Mouse (Mus musculus) liver, embryonic 15.5 days (tissue): ENCODE data around the gene Lhfpl2. TPM values are rescaled to one million over a fixed set of nuclear protein-coding genes. Genes with fewer than 3 reads are reported as not detected.

Source experiments
- ATAC-seq: fragments of 200-750 bp; cut with Nextera tagmentation; 2 replicates; pipeline ENCODE4 v1.8.0; 2017; ENCODE audit warnings: moderate number of reproducible peaks, mild to moderate bottlenecking, moderate library complexity; ENCODE audit not compliant: insufficient read depth
- H3K27ac ChIP-seq: fragments of 300-500 bp; sonication (generic); replicated peaks from 2 replicates; pipeline ENCODE4 v1.5.1; 2015; ENCODE audit warnings: mild to moderate bottlenecking, inconsistent platforms
- H3K27me3 ChIP-seq: fragments of 300-500 bp; sonication (generic); 2 replicates; pipeline ENCODE4 v1.6.1; 2015; ENCODE audit warnings: mild to moderate bottlenecking, inconsistent platforms
- H3K36me3 ChIP-seq: fragments of 300-500 bp; sonication (generic); replicated peaks from 2 replicates; pipeline ENCODE4 v1.6.1; 2015; ENCODE audit warnings: moderate library complexity, mild to moderate bottlenecking, inconsistent platforms
- H3K4me1 ChIP-seq: fragments of 300-500 bp; sonication (generic); replicated peaks from 2 replicates; pipeline ENCODE4 v1.6.1; 2015; ENCODE audit warnings: inconsistent platforms
- H3K4me2 ChIP-seq: fragments of 300-500 bp; sonication (generic); 2 replicates; pipeline ENCODE4 v1.6.1; 2015; ENCODE audit warnings: moderate library complexity, mild to moderate bottlenecking, inconsistent platforms
- H3K4me3 ChIP-seq: fragments of 300-500 bp; sonication (generic); replicated peaks from 2 replicates; pipeline ENCODE4 v1.5.1; 2015; ENCODE audit warnings: mild to moderate bottlenecking, inconsistent platforms
- H3K9ac ChIP-seq: fragments of 300-500 bp; sonication (generic); 2 replicates; pipeline ENCODE4 v1.6.1; 2015; ENCODE audit warnings: moderate library complexity, mild to moderate bottlenecking, inconsistent platforms
- H3K9me3 ChIP-seq: fragments of 300-500 bp; sonication (generic); replicated peaks from 2 replicates; pipeline ENCODE4 v1.6.1; 2016; ENCODE audit warnings: inconsistent platforms
- WGBS: fragments of 180-500 bp; shearing (Covaris S2); methylation state at CpG from one replicate; pipeline ENCODE4 v1.1.7; 2015; ENCODE audit warnings: mixed read lengths; ENCODE audit not compliant: insufficient replicate concordance; 5-methylcytosine and 5-hydroxymethylcytosine counted together
- polyA plus RNA-seq: library from polyadenylated mRNA; unstranded; fragments of >200 nt; fragmentation: Nextera tagmentation; extraction: Ambion mirVana; gene quantifications from 2 replicates; pipeline ENCODE4 v1.2.1, GENCODE M21; 2015

Gene Lhfpl2
- polyA plus RNA-seq, 1 experiment from 2014 or later, result 3.8 TPM

GRCm38 (mm10) chr13:94182026-94182425 is 124.4 kb downstream of the Lhfpl2 start:
- ATAC-seq, result no peak
- no peak overlapping the region for H3K4me2 ChIP-seq
- no peak overlapping the region for H3K9ac ChIP-seq
- no peak overlapping the region for H3K4me3 ChIP-seq
- 70% methylated on average over 5 of the region's 5 CpGs for WGBS
- peaks cover 10% of the 10 kb centered on the region for H3K4me1 ChIP-seq
- H3K27ac ChIP-seq, result no peak overlapping the region
- H3K27me3 ChIP-seq, result no peaks in the 10 kb centered on the region
- no peaks in the 10 kb centered on the region for H3K36me3 ChIP-seq
- H3K9me3 ChIP-seq, result no peaks in the 10 kb centered on the region

GRCm38 (mm10) chr13:94183372-94184021 is 125.9 kb downstream of the Lhfpl2 start:
- H3K9me3 ChIP-seq, result no peaks in the 10 kb centered on the region
- WGBS, result 50% methylated on average over 8 of the region's 8 CpGs
- no peaks in the 10 kb centered on the region for H3K27me3 ChIP-seq
- no peak overlapping the region for H3K27ac ChIP-seq
- no peak overlapping the region for H3K9ac ChIP-seq
- H3K4me1 ChIP-seq, result 0 out of 2 replicates have a peak, but pooled peaks cover 8% of the 10 kb centered on the region
- no peak overlapping the region for H3K4me2 ChIP-seq
- no peak for ATAC-seq
- H3K36me3 ChIP-seq, result no peaks in the 10 kb centered on the region
- H3K4me3 ChIP-seq, result no peak overlapping the region

- Histone ChIP-seq H3K9me3 (no peaks in the 10 kb centered on the region), H3K36me3 (no peaks in the 10 kb centered on the region), H3K4me1 (0 out of 2 replicates have a peak, but pooled peaks cover 8% of the 10 kb centered on the region), H3K4me3 (no peak overlapping the region), H3K9ac (no peak overlapping the region), H3K4me2 (no peak overlapping the region), H3K27me3 (no peaks in the 10 kb centered on the region), H3K27ac (no peak overlapping the region)
- WGBS, result 67% methylated on average over 10 of the region's 10 CpGs
- ATAC-seq, result no peak
Measured at GRCm38 (mm10) chr13:94184726-94185456, 127.3 kb downstream of the Lhfpl2 start.

GRCm38 (mm10) chr13:94185631-94186030 is 128.0 kb downstream of the Lhfpl2 start:
- H3K36me3 ChIP-seq, result no peaks in the 10 kb centered on the region
- H3K4me2 ChIP-seq, result no peak overlapping the region
- no peak for ATAC-seq
- 0 out of 2 replicates have a peak, but pooled peaks cover 6% of the 10 kb centered on the region for H3K4me1 ChIP-seq
- 77% methylated on average over 5 of the region's 6 CpGs for WGBS
- H3K9ac ChIP-seq, result no peak overlapping the region
- H3K27ac ChIP-seq, result no peak overlapping the region
- H3K27me3 ChIP-seq, result no peaks in the 10 kb centered on the region
- no peak overlapping the region for H3K4me3 ChIP-seq
- no peaks in the 10 kb centered on the region for H3K9me3 ChIP-seq

GRCm38 (mm10) chr13:94188200-94189086 is 130.8 kb downstream of the Lhfpl2 start:
- no peak for ATAC-seq
- Histone ChIP-seq H3K4me2 (no peak overlapping the region), H3K4me3 (no peak overlapping the region), H3K27me3 (no peaks in the 10 kb centered on the region), H3K9me3 (no peaks in the 10 kb centered on the region), H3K9ac (no peak overlapping the region), H3K36me3 (no peaks in the 10 kb centered on the region), H3K4me1 (no peaks in the 10 kb centered on the region), H3K27ac (no peak overlapping the region)
- 60% methylated on average over 10 of the region's 10 CpGs for WGBS

GRCm38 (mm10) chr13:94190386-94190785 is 132.8 kb downstream of the Lhfpl2 start:
- WGBS, result 69% methylated on average over 1 of the region's 1 CpGs
- Histone ChIP-seq H3K27me3 (no peaks in the 10 kb centered on the region), H3K9me3 (no peaks in the 10 kb centered on the region), H3K36me3 (no peaks in the 10 kb centered on the region), H3K4me3 (no peak overlapping the region), H3K4me1 (no peaks in the 10 kb centered on the region), H3K9ac (no peak overlapping the region), H3K27ac (no peak overlapping the region), H3K4me2 (no peak overlapping the region)
- no peak for ATAC-seq

GRCm38 (mm10) chr13:94193227-94193626 is 135.6 kb downstream of the Lhfpl2 start:
- H3K9me3 ChIP-seq, result no peaks in the 10 kb centered on the region
- no peak for ATAC-seq
- H3K27ac ChIP-seq, result no peak overlapping the region
- no peaks in the 10 kb centered on the region for H3K4me1 ChIP-seq
- no peak overlapping the region for H3K9ac ChIP-seq
- WGBS, result 78% methylated on average over 4 of the region's 4 CpGs
- H3K4me3 ChIP-seq, result no peak overlapping the region
- no peaks in the 10 kb centered on the region for H3K27me3 ChIP-seq
- H3K4me2 ChIP-seq, result no peak overlapping the region
- no peaks in the 10 kb centered on the region for H3K36me3 ChIP-seq

GRCm38 (mm10) chr13:94198616-94199015 is 141.0 kb downstream of the Lhfpl2 start:
- Histone ChIP-seq H3K9ac (no peak overlapping the region), H3K27me3 (no peaks in the 10 kb centered on the region), H3K4me1 (no peaks in the 10 kb centered on the region), H3K27ac (no peak overlapping the region), H3K36me3 (no peaks in the 10 kb centered on the region), H3K9me3 (no peaks in the 10 kb centered on the region), H3K4me3 (no peak overlapping the region), H3K4me2 (no peak overlapping the region)
- no peak for ATAC-seq
- WGBS, result 65% methylated on average over 6 of the region's 6 CpGs

- Histone ChIP-seq H3K9me3 (no peaks in the 10 kb centered on the region), H3K4me1 (no peaks in the 10 kb centered on the region), H3K36me3 (no peaks in the 10 kb centered on the region), H3K4me2 (no peak overlapping the region), H3K9ac (no peak overlapping the region), H3K27ac (no peak overlapping the region), H3K4me3 (no peak overlapping the region), H3K27me3 (no peaks in the 10 kb centered on the region)
- WGBS, result 72% methylated on average over 8 of the region's 8 CpGs
- ATAC-seq, result no peak
Measured at GRCm38 (mm10) chr13:94199829-94200228, 142.2 kb downstream of the Lhfpl2 start.

GRCm38 (mm10) chr13:94205234-94205633 is 147.6 kb downstream of the Lhfpl2 start:
- no peaks in the 10 kb centered on the region for H3K4me1 ChIP-seq
- H3K4me2 ChIP-seq, result no peak overlapping the region
- H3K4me3 ChIP-seq, result no peak overlapping the region
- WGBS, result 8% methylated on average over 6 of the region's 6 CpGs
- no peak for ATAC-seq
- H3K9me3 ChIP-seq, result no peaks in the 10 kb centered on the region
- H3K36me3 ChIP-seq, result peaks cover 13% of the 10 kb centered on the region
- H3K9ac ChIP-seq, result no peak overlapping the region
- no peaks in the 10 kb centered on the region for H3K27me3 ChIP-seq
- H3K27ac ChIP-seq, result no peak overlapping the region

GRCm38 (mm10) chr13:94207973-94208372 is 150.4 kb downstream of the Lhfpl2 start:
- peaks cover 13% of the 10 kb centered on the region for H3K36me3 ChIP-seq
- H3K4me3 ChIP-seq, result no peak overlapping the region

More at GRCm38 (mm10) chr13:94207973-94208372, 150.4 kb downstream of the Lhfpl2 start:
- Histone ChIP-seq H3K4me1 (no peaks in the 10 kb centered on the region), H3K9me3 (no peaks in the 10 kb centered on the region), H3K27me3 (no peaks in the 10 kb centered on the region), H3K27ac (no peak overlapping the region), H3K4me2 (no peak overlapping the region), H3K9ac (no peak overlapping the region)
- no peak for ATAC-seq
- WGBS, result 80% methylated on average over 16 of the region's 16 CpGs
